Mouse (Mus musculus): ENCODE results near the gene Eef1a1. TPM values are rescaled to one million over a fixed set of nuclear protein-coding genes. Genes with fewer than 3 reads are reported as not detected.

The Eef1a1 gene
- polyA plus RNA-seq, 2 experiments from 2014 or later, result 10,256 to 11,102 TPM

Other genes with a start within 250 kb of the Eef1a1 start
- not detected for gene Gm3776, start 232.0 kb downstream of the Eef1a1 start, polyA plus RNA-seq (2017; shearing (Covaris generic))
- not detected for gene Gm10639, start 199.2 kb downstream of the Eef1a1 start, polyA plus RNA-seq (2017; shearing (Covaris generic))
- not detected for gene Omt2a, start 174.4 kb downstream of the Eef1a1 start, polyA plus RNA-seq (2017; shearing (Covaris generic))
- gene Omt2b, start 161.6 kb downstream of the Eef1a1 start, polyA plus RNA-seq (2017; shearing (Covaris generic)), result not detected
- not detected for gene Gsta2, start 133.4 kb downstream of the Eef1a1 start, polyA plus RNA-seq (2017; shearing (Covaris generic))
- not detected for gene Dppa5a, start 121.0 kb downstream of the Eef1a1 start, polyA plus RNA-seq (2017; shearing (Covaris generic))
- not detected for gene Ooep, start 110.4 kb downstream of the Eef1a1 start, polyA plus RNA-seq (2017; shearing (Covaris generic))
- gene Ddx43, start 93.4 kb downstream of the Eef1a1 start, polyA plus RNA-seq (2017; shearing (Covaris generic)), result 1 to 10 TPM; 2.6 to 4.7 TPM
- 1 to 10 TPM; 2.3 to 3.1 TPM for gene Cgas, start 45.9 kb downstream of the Eef1a1 start, polyA plus RNA-seq (2017; shearing (Covaris generic))
- gene Mto1, start 40.9 kb downstream of the Eef1a1 start, polyA plus RNA-seq (2017; shearing (Covaris generic)), result 10 to 100 TPM; 15.6 to 19.1 TPM
- under 1 TPM in 1 of 2 experiments, not detected in 1; 0.51 TPM for gene Gm17324, start 40.4 kb downstream of the Eef1a1 start, polyA plus RNA-seq (2017; shearing (Covaris generic))
- gene Slc17a5, start 98.9 kb upstream of the Eef1a1 start, polyA plus RNA-seq (2017; shearing (Covaris generic)), result 10 to 100 TPM; 11.0 to 11.8 TPM
- not detected for gene Cd109, start 126.4 kb upstream of the Eef1a1 start, polyA plus RNA-seq (2017; shearing (Covaris generic))